Mouse (Mus musculus): ENCODE measurements around the gene Pde4dip. TPM values are rescaled to one million over a fixed set of nuclear protein-coding genes. Genes with fewer than 3 reads are reported as not detected.

Pde4dip gene
- polyA plus RNA-seq, 1 experiment, result 39.3 TPM

DNA sequence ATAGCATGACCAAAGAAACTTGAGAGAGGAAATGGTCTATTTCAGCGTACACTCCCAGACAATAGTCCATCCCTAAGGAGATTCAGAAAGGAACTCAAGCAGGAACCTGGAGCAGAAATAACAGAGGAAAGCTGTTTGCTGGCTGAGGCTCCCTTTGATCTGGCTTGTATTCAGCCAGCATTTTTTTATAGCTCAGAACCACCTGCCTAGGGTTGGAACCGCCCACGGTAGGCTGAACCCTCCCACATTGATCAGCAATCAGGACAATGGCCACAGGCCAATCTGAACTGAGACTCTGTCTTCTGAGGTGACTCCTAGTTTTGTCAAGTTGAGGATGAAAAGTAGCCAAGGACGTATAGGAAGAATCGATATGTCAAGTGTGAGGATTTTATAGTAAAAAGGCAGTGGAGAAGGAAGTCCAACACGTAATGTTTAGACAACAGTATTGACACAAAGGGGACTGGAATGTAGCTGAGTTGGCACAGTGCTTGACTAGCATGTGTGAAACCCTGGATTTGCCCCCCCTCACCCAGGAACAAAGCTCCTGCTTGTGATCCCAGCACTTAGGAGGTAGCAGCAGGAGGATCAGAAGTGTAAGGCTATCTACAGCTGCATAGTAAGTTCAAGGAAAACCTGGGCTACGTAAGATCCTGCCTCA lies 44.2 kb downstream of the Pde4dip start:
- no peak for DNase-seq (ENCODE audit: low read depth)

DNA sequence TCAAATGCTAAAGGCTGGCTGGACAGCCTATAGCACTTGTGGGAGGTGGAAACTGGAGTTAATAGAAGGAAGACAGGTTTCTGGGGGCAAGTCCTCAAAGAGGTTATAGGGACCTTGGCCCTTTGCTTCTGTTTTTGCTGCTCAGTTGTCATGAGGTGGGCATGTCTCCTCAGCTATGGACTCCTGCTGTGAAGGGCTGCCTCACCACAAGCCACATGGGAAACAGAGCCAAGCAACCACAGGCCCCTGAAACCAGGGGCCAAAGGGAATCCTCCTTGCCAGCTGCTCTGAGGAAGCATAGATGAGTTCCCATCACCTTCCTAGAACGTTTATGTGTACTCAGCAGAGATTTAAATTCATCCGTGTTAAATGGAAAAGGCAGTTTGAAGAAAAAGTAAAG lies 45.9 kb downstream of the Pde4dip start:
- DNase-seq (ENCODE audit: low read depth), result no peak

DNA sequence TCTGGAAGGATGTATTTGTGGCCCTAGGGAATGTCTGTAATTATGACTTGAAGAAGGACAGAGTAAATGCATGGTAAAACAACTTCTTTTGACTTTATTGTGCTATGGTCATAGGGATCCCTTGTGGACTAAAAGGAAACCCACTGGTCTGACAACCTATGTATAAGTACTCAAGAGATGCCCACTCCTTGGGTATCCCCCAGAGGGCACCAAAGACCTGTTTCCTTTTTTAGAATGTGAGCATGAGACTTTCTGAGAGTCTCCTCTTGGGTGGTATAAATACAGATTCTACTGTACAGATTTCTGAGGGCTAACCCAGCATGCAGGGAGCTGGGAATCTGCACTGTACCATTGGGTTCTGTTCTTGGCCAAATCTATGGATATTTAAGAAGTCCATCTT lies 48.1 kb downstream of the Pde4dip start:
- no peak for DNase-seq (ENCODE audit: low read depth)

DNA sequence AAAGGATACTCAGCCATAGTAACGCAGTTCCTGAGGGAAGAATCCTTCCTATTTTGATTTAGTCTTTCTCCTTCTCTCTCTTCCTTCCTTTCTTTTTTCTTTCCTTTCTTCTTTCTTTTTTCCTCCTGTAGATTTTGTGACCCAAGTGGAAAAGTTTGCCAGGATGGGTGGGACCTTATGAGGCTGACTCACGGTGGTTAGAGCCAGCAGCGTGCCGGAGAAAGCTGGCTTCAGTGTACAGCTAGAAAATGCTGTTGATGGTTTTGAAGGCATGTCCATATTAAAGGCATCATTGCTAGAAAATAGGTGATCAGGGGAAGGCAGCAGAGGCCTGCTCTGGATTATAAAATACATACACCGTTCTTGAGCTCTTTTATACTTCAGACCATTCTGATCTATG lies 52.6 kb downstream of the Pde4dip start:
- DNase-seq (ENCODE audit: low read depth), result no peak

DNA sequence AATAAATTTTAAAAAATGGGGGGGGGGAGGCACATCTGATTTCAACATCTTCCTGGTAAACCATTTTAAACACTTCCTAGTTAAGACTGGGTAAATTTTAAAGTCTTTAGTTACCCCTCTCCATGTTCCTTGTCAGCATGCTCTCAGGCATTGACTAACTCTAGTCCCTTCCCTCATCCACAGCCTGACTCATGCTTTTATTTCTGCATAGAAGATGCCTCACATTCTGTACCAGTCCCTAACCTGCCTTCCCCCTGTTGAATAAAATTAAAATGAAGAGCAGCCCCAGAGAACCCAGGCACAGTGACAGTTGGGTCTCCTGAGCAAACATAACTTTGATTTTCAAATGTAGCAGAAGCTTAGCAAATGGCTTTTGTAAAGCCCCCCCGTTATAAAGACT lies 53.9 kb downstream of the Pde4dip start:
- no peak for DNase-seq (ENCODE audit: low read depth)

DNA sequence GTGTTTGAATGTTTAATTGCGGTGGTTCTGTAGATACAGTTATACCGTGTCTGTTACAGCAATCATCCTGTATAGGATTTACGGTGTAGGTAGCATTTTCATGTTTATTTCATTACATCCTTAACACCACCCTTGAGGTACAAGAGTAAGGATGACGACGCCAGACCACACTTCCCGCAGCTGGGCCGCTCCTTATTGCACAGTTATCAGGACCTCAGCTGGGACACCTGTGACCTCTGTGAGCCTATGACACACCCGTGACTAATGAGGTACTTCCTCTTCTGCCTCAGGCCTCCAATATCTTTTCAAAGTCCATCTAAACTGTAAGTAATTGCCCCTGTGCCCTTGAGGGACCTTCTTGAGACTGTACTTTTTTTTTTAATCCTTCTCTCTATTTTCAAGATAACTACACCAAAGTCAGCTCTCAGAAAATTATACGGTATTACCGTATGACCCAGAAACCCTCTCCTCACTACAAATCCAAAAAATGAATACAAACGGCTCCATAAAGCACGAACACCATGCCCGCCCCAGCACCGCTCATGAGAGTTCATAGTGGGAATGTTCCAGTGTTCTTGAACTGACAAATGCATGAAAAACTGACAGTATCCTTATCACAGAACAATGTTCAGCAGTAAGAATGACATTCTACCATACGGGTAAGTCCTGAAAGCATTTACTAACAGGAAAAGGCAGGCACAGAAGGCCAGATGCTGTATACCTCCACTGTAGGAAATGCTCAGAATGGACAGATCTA lies 56.8 kb downstream of the Pde4dip start:
- no peak for DNase-seq (ENCODE audit: low read depth)

DNA sequence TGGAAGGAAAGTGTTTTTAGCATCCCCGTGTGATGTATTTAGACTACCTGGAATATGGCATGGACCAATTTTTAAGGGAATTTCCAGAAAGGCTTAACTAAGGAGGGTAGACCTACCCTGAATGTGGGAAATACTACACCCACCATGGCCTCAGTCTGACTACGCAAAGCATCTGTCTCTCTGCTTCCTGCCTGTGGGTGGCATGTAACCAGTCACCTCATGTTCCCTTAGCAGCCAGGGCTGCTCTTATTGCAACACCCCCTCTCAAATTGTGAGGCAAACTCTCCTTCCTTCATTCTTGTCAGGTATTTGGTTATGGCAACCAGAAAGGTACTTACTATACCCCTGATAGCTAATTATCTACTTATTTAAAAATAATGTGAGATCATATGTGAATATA lies 57.9 kb downstream of the Pde4dip start:
- no peak for DNase-seq (ENCODE audit: low read depth)

DNA sequence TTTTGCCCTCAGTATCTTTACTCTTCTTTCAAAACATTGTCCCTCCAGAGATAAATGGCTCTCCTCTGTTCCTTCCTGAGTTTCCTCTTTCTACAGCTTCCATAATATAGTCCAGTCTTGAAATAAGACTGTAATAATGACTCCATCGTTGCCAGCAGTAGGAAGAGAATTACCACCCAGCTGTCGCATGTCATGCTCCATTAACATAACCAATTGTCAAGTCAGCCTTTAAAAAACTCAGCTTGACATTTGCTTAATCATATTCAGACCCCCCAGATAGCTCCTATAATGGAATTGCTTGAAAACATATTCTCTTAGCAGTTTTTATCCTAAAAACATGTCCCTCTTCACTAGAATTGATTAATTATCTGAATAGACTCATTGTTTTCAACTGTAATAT lies 58.4 kb downstream of the Pde4dip start:
- DNase-seq (ENCODE audit: low read depth), result no peak

DNA sequence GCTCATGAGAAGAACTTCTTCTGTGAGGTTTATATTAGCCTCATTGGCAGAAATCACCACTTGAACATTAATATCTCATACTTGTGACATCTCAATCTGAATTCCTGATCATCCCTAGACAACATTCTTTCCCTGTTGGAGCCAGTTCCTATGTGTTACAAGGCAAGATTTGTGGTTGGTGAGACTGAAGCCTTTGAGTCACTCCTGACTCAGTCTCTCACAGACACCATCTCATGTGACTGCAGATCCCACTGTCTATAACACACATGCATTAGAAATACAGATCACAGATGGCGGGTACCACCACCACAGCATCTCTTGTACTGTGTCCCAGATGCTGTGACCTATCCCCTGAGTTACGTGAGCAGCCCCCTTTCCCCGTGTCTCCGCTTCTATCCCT lies 60.2 kb downstream of the Pde4dip start:
- no peak for DNase-seq (ENCODE audit: low read depth)

DNA sequence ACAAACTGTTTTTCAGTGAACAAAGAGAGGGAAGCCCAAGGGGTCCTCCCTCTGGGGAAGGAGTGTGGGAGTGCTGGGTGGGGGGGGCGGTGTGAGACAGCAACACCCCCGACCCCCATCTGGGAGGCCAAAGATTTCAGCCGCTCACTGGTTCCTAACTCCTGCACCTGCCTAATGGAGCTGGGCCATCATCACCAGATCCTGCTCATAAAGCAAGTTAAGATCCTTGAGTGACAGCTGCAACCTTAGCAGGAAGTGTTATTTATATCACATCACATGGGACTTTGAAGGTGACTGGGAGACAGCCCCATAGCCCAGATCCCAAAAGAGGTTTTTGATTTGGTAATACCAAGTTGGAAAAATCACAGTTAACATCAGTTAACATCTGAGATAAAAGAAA lies 63.3 kb downstream of the Pde4dip start:
- DNase-seq (ENCODE audit: low read depth), result no peak

DNA sequence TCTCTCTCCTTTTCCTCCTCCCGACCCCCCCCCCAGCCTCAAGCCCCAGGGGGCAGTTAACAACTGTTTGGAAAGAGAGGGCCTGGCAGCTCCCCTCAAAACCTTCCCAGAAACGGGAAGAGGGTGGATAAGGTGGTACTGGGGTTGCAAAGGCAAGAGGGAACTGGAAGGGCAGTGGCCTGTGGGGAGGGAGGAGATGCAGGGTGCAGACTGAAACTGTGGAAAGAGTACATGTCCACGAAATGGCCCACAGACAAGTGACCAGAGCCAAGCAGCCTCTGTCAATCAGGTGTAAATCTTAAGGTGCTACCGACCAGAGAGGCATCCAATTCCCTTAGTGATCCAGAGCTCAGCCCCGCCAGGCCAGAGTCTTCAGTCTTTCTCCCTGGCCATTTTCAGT lies 63.8 kb downstream of the Pde4dip start:
- DNase-seq (ENCODE audit: low read depth), result no peak

DNA sequence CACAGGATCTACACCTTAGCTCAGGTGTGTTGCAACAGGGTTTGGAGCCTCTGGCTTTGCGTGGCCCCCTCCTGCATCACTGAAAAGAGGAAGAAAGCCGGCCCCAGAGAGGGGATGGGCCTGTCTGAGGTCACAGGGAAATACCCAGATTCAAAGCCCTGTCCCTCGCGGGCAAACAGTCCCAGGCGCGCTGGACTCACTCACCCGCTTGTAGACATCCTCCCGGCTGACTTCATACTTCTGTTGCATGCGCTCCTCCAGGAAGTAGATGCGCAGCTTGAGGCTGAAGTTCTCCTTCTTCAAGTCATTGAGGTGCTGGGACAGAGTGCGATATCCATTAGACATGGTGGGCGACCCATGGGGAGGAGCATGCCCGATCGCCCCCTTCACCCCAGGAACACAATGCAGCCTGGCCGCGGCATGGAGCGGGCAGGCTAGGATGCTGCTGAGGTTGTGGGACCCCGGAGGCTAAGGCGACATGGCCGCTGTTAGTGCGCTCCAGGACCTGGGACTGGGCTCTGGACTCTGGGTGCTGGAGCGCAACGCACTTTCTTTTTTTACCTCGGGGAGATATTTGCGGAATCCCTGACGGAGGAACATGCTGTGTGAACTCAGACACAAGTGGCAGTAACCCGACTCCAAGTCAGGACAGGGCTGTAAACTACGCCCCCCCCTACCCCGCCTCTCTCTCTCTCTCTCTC lies 64.3 kb downstream of the Pde4dip start:
- no peak for DNase-seq (ENCODE audit: low read depth)

DNA sequence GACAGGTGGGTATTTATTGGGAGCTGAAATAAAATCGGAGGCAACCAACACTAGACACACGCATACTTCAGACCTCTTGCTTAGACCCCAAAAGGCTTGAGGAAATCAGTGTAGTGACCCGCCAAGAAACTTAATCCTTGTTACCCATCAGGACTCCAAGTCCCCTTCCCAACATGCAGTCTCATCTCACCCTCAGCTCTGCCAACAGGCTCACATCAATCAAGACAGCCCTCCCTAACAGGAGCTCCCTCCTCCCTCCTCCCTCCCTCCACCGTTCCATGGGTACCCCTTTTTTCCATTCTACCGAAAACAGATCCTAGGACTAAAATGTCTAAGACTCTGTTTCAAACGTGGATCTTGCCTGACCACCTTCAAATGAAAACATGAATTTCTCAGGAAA lies 65.1 kb downstream of the Pde4dip start:
- no peak for DNase-seq (ENCODE audit: low read depth)

DNA sequence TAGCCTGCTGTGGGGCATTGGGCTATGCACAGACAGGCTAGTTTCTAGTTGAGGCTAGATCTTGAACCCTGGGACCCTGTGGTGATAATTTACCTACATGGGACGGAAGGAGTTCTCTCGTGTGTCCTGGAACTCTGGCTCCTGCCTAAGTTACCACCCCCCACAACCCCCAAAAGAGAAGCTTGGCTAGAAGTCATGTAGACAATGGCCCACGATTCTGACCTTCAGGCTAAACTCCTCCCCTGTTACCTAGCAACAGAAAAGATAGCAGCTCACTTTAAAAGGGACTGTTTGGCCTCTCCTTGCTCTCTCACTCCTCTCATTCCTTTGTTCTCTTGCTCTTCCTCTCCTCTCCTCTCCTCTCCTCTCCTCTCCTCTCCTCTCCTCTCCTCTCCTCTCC lies 69.5 kb downstream of the Pde4dip start:
- DNase-seq (ENCODE audit: low read depth), result no peak

DNA sequence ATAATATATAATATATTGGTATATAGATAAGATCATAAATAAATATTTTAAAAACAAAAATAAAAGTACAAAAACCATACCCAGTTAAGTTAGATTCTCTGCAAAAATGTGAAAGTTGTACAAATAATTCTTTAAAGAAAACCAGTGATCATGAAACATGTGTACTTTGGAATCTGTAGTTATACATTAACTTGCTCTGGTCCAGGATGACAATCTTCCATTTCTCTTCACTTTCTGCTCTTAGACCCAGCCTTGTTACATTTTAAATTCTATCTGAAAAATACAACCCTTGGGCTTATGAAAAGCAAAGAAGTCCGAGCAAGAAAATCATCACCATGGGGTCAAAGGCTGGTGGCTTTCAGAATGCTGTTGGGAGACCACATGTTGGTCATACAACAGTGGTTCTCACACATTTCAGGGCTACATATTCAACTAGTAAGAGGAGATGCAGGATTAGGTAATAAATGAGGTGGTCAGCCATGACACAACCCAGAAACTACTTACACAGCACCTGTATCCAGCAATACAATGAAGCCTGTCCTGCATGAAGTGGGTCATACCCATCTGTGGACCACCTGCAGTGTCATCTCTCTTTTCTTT lies 70.0 kb downstream of the Pde4dip start:
- DNase-seq (ENCODE audit: low read depth), result no peak

DNA sequence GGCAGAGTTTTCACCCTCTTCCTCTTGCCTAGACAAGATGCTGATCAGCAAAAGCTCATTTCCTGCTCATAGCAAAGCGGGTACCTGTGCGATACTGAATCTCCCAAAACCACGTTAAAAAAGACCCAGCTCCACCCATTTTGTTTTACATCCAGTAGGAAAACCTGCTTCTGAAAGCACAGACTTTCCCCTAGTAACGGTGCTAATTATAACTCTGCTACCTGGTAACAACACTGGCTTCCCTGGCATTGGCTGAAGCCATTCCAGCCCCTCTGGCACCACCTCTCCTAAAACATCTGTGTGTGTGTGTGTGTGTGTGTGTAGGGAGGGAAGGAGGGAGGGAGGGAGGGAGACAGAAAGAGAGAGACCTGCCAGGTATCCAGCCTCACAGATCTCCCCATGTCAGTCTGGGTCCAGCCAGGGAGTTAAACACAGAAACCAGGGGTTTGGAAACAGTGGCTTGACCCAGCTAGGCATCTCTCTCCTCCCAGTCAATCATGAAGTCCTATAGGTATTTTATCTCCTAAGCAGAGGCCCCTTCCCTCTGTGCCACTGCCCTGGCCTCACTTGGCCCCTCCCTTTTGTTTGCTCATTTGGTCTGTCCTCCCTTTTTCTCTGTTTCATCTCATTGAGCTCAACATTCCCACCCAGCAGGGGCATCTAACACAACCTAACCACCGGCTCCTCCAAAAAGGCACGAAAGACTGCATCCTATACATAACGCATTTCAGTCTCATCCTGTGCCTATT lies 76.7 kb downstream of the Pde4dip start:
- no peak for DNase-seq (ENCODE audit: low read depth)

DNA sequence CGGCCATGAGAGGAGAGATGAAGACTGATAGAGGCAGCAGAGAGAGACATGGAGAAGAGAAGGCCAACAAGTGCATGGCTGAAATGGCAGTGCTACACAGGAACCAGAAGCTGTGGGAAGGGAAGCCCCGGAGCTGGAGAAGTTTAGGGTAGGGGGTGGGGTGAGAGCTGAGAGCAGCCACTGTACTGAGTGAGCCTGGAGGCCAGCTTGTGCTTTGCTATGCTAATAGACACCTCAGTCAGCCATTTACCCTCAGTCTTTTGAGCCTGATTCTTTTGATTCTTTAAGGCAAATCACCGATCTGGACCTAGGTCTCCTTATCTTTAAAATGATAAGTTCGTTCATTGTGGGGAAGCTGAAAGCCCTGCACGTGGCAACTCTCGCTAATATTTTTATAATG lies 77.3 kb downstream of the Pde4dip start:
- DNase-seq (ENCODE audit: low read depth), result no peak

DNA sequence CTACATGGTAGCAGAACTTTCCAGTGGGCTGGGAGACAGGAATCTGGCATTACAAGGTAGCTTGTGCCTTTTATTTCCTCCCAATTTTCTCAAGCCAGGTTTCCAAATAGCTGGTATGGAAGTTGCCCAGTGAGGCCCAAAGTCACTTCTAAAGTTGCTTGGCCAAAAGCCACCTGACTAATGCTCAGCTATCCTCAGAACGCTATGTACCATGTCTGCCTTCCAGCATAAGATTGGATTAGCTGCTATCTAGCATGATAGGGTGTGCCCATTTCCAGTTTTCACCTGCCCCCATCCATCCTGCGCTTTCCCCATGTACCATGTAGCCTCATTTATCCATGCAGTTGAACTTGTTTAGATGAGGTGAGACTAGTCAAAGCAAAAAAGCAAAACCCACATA lies 78.2 kb downstream of the Pde4dip start:
- DNase-seq (ENCODE audit: low read depth), result peak; percentile 20

DNA sequence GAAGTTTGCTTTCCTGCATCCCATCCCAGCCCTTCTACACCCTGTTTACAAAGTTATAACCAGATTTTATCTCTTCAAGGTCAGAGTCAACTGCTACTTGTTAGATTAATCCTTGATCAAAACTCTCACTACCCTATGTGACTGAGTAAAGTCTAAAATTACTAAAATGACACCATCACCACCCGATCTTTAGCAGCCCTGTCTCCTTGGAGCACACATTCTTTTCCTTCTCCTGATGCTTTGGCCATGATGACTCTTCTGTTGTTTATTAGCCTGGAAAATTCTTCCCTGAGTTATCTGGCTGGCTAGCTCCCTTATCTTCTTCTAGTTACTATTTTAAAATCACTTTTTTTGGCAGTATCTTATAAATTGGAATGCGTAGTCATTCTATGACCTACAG lies 82.9 kb downstream of the Pde4dip start:
- no peak for DNase-seq (ENCODE audit: low read depth)

DNA sequence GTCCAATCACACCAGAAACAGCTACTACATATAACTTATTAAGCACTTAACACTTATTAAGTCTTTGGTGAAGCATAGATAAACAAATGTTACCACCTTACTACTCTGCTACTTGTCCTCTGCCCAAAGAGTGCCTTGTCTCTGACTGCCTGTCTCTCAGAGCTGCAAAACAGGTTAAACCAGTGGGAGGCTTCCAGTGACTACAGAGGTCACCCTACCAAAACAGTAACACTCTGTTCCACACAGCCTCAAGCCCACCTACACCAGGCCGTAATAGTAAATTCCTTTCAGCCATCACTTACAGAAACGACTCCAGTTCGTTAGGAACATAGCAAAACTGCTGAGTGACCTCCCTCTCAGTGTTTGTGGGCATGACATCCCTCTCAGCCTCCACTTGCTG lies 84.8 kb downstream of the Pde4dip start:
- DNase-seq (ENCODE audit: low read depth), result peak; percentile 41

DNA sequence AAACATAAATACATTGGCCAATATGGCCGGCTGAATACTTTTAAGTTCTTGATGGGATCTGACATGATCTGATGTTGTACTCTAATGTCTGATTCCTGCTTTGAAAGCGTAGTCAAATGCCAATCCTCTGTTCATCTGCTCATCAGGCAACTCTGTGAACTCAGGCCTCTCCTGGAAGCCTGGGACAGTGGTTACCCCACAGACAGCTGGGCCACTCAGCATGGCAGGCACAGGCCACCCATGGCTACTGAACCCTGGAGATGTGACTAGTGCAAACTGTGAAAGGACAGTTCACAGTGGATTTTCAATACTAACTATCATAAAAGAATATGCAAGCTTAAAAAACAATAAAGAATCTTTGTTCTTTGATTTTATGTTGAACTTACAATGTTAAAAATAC lies 85.6 kb downstream of the Pde4dip start:
- DNase-seq (ENCODE audit: low read depth), result no peak

DNA sequence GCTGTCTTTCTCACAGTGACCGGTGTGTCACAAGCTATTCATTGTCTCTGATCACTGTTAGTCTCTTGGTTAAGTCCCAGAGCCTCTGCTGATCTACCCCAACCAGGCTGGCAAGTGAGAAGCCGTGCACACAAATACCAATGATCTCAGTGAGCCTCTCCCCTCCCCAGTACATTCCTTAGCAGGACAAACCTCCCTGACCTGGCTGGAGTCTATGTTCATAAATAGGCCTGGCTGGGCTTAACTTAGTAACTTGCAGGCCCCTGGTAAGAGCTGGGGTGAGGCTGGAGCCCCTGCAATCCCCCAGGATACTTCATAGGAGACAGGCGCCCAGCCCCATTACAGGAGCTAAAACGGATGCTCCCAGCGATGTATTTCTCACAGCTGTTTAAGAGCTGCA lies 86.2 kb downstream of the Pde4dip start:
- no peak for DNase-seq (ENCODE audit: low read depth)

All from gonadal fat pad, adult 2 months (tissue).